Mouse (Mus musculus): Measurements from ENCODE around the gene Kifc3. TPM values are rescaled to one million over a fixed set of nuclear protein-coding genes. Genes with fewer than 3 reads are reported as not detected.

Gene Kifc3
- polyA plus RNA-seq, 1 experiment from 2014 or later, result 20.9 TPM

- Histone ChIP-seq H3K27ac (ENCODE audit: low read depth, low read length) (no peak overlapping the region), H3K4me3 (ENCODE audit: low read depth, low read length) (no peak overlapping the region), H3K36me3 (ENCODE audit: control insufficient read depth, insufficient read depth) (peaks cover 46% of the 10 kb centered on the region), H3K27me3 (replicated peaks; ENCODE audit: control insufficient read depth, insufficient read depth, low read length) (no peaks in the 10 kb centered on the region), H3K9me3 (ENCODE audit: control insufficient read depth) (no peaks in the 10 kb centered on the region), H3K9ac (ENCODE audit: low read depth, low read length) (no peak overlapping the region), H3K4me1 (replicated peaks; ENCODE audit: control insufficient read depth, insufficient read depth, low read length) (no peaks in the 10 kb centered on the region), H3K4me2 (replicated peaks; ENCODE audit: low read depth) (no peak overlapping the region)
- ATAC-seq, result no peak; the same call in 1 of the 2 replicates
- TF ChIP-seq CTCF (IDR thresholded peaks at IDR 0.05; ENCODE audit: low read depth), result no peak
- 50% methylated on average over 15 of the region's 15 CpGs for WGBS
Observed at GRCm38 (mm10) chr8:95130966-95131537, 71.6 kb downstream of the Kifc3 start.

GRCm38 (mm10) chr8:95128750-95129260, 73.8 kb downstream of the Kifc3 start:
- TF ChIP-seq CTCF (IDR thresholded peaks at IDR 0.05; ENCODE audit: low read depth), result no peak
- peaks cover 40% of the 10 kb centered on the region for H3K36me3 ChIP-seq (ENCODE audit: control insufficient read depth, insufficient read depth)
- H3K4me3 ChIP-seq (ENCODE audit: low read depth, low read length), result no peak overlapping the region
- no peaks in the 10 kb centered on the region for H3K27me3 ChIP-seq (replicated peaks; ENCODE audit: control insufficient read depth, insufficient read depth, low read length)
- 85% methylated on average over 11 of the region's 11 CpGs for WGBS
- no peak overlapping the region for H3K9ac ChIP-seq (ENCODE audit: low read depth, low read length)
- H3K27ac ChIP-seq (ENCODE audit: low read depth, low read length), result no peak overlapping the region
- ATAC-seq, result peak; percentile 12; the same call in 1 of the 2 replicates
- H3K9me3 ChIP-seq (ENCODE audit: control insufficient read depth), result no peaks in the 10 kb centered on the region
- no peak overlapping the region for H3K4me2 ChIP-seq (replicated peaks; ENCODE audit: low read depth)
- H3K4me1 ChIP-seq (replicated peaks; ENCODE audit: control insufficient read depth, insufficient read depth, low read length), result no peaks in the 10 kb centered on the region

GRCm38 (mm10) chr8:95127658-95128057, 75.0 kb downstream of the Kifc3 start:
- ATAC-seq, result no peak
- H3K4me3 ChIP-seq (ENCODE audit: low read depth, low read length), result no peak overlapping the region
- WGBS, result 70% methylated on average over 9 of the region's 9 CpGs

GRCm38 (mm10) chr8:95126497-95126896, 76.1 kb downstream of the Kifc3 start:
- WGBS, result 90% methylated on average over 11 of the region's 11 CpGs
- Histone ChIP-seq H3K9me3 (ENCODE audit: control insufficient read depth) (no peaks in the 10 kb centered on the region), H3K27me3 (replicated peaks; ENCODE audit: control insufficient read depth, insufficient read depth, low read length) (no peaks in the 10 kb centered on the region), H3K27ac (ENCODE audit: low read depth, low read length) (no peak overlapping the region), H3K4me1 (replicated peaks; ENCODE audit: control insufficient read depth, insufficient read depth, low read length) (no peaks in the 10 kb centered on the region), H3K4me3 (ENCODE audit: low read depth, low read length) (no peak overlapping the region), H3K4me2 (replicated peaks; ENCODE audit: low read depth) (no peak overlapping the region), H3K36me3 (ENCODE audit: control insufficient read depth, insufficient read depth) (peaks cover 36% of the 10 kb centered on the region), H3K9ac (ENCODE audit: low read depth, low read length) (no peak overlapping the region)
- TF ChIP-seq CTCF (IDR thresholded peaks at IDR 0.05; ENCODE audit: low read depth), result no peak
- no peak for ATAC-seq

More at GRCm38 (mm10) chr8:95127658-95128057, 75.0 kb downstream of the Kifc3 start:
- TF ChIP-seq CTCF (IDR thresholded peaks at IDR 0.05; ENCODE audit: low read depth), result no peak
- Histone ChIP-seq H3K4me2 (replicated peaks; ENCODE audit: low read depth) (no peak overlapping the region), H3K27ac (ENCODE audit: low read depth, low read length) (no peak overlapping the region), H3K9me3 (ENCODE audit: control insufficient read depth) (no peaks in the 10 kb centered on the region), H3K27me3 (replicated peaks; ENCODE audit: control insufficient read depth, insufficient read depth, low read length) (no peaks in the 10 kb centered on the region), H3K36me3 (ENCODE audit: control insufficient read depth, insufficient read depth) (peaks cover 36% of the 10 kb centered on the region), H3K4me1 (replicated peaks; ENCODE audit: control insufficient read depth, insufficient read depth, low read length) (no peaks in the 10 kb centered on the region), H3K9ac (ENCODE audit: low read depth, low read length) (no peak overlapping the region)

GRCm38 (mm10) chr8:95123455-95123854, 79.2 kb downstream of the Kifc3 start:
- Histone ChIP-seq H3K9me3 (ENCODE audit: control insufficient read depth) (no peaks in the 10 kb centered on the region), H3K4me3 (ENCODE audit: low read depth, low read length) (no peak overlapping the region), H3K36me3 (ENCODE audit: control insufficient read depth, insufficient read depth) (peaks cover 34% of the 10 kb centered on the region), H3K4me2 (replicated peaks; ENCODE audit: low read depth) (no peak overlapping the region), H3K27ac (ENCODE audit: low read depth, low read length) (no peak overlapping the region), H3K4me1 (replicated peaks; ENCODE audit: control insufficient read depth, insufficient read depth, low read length) (no peaks in the 10 kb centered on the region), H3K27me3 (replicated peaks; ENCODE audit: control insufficient read depth, insufficient read depth, low read length) (no peaks in the 10 kb centered on the region), H3K9ac (ENCODE audit: low read depth, low read length) (no peak overlapping the region)
- ATAC-seq, result no peak
- WGBS, result 95% methylated on average over 5 of the region's 5 CpGs
- peak; percentile 54 for TF ChIP-seq CTCF (IDR thresholded peaks at IDR 0.05; ENCODE audit: low read depth)

- H3K27me3 ChIP-seq (replicated peaks; ENCODE audit: control insufficient read depth, insufficient read depth, low read length), result no peaks in the 10 kb centered on the region
- peaks cover 14% of the 10 kb centered on the region for H3K36me3 ChIP-seq (ENCODE audit: control insufficient read depth, insufficient read depth)
- H3K4me2 ChIP-seq (replicated peaks; ENCODE audit: low read depth), result no peak overlapping the region
- no peak overlapping the region for H3K4me3 ChIP-seq (ENCODE audit: low read depth, low read length)
- H3K27ac ChIP-seq (ENCODE audit: low read depth, low read length), result no peak overlapping the region
- H3K9me3 ChIP-seq (ENCODE audit: control insufficient read depth), result no peaks in the 10 kb centered on the region
- TF ChIP-seq CTCF (IDR thresholded peaks at IDR 0.05; ENCODE audit: low read depth), result peak; percentile 83
- 0 out of 2 replicates have a peak, but pooled peaks have one; percentile 25 for ATAC-seq
- WGBS, result 66% methylated on average over 3 of the region's 3 CpGs
- H3K9ac ChIP-seq (ENCODE audit: low read depth, low read length), result no peak overlapping the region
- H3K4me1 ChIP-seq (replicated peaks; ENCODE audit: control insufficient read depth, insufficient read depth, low read length), result no peaks in the 10 kb centered on the region
Observed at GRCm38 (mm10) chr8:95113750-95114149, 88.9 kb downstream of the Kifc3 start.
